Comparison of ENCODE assay signal across 7 mouse cellular contexts in genomic region chr10:99106311-99106702, GRCm38 (mm10). TPM values are rescaled to one million over a fixed set of nuclear protein-coding genes. Genes with fewer than 3 reads are reported as not detected.
DNase-seq lines count a peak whose midpoint lies in the region; ATAC-seq and TF ChIP-seq lines count a peak whose summit lies in the region.

No protein-coding gene starts in this region.

- 32% methylated on average over 8 of the region's 8 CpGs for WGBS in lung, postnatal 0 days
- WGBS in forebrain, embryonic 12.5 days: 30% methylated on average over 8 of the region's 8 CpGs
- 28% methylated on average over 8 of the region's 8 CpGs for WGBS in limb, embryonic 13.5 days
- WGBS in stomach, embryonic 14.5 days: 35% methylated on average over 8 of the region's 8 CpGs

- no peak overlapping the region for H3K9ac ChIP-seq in lung, postnatal 0 days (replicated peaks; ENCODE audit: low read depth)
- H3K9ac ChIP-seq in forebrain, embryonic 12.5 days: peak overlapping the region; percentile 87
- peak overlapping the region; percentile 88 for H3K9ac ChIP-seq in limb, embryonic 13.5 days
- H3K9ac ChIP-seq in stomach, embryonic 14.5 days (replicated peaks; ENCODE audit: low read depth, low read length): 0 out of 2 replicates have a peak overlapping the region, but pooled peaks have one; percentile 81

- TF ChIP-seq EP300 in lung, postnatal 0 days (IDR thresholded peaks at IDR 0.05): no peak

- H3K27me3 ChIP-seq in lung, postnatal 0 days (replicated peaks; ENCODE audit: insufficient read depth, low read length): no peaks in the 10 kb centered on the region
- no peaks in the 10 kb centered on the region for H3K27me3 ChIP-seq in forebrain, embryonic 12.5 days
- H3K27me3 ChIP-seq in limb, embryonic 13.5 days: no peaks in the 10 kb centered on the region
- H3K27me3 ChIP-seq in stomach, embryonic 14.5 days (ENCODE audit: control insufficient read depth, insufficient read depth, low read length): no peaks in the 10 kb centered on the region

- H3K4me3 ChIP-seq in lung, postnatal 0 days (ENCODE audit: low read depth, low read length): peak overlapping the region; percentile 86
- H3K4me3 ChIP-seq in forebrain, embryonic 12.5 days (replicated peaks): peak overlapping the region; percentile 95
- peak overlapping the region; percentile 91 for H3K4me3 ChIP-seq in limb, embryonic 13.5 days
- H3K4me3 ChIP-seq in stomach, embryonic 14.5 days (ENCODE audit: low read depth, low read length): peak overlapping the region; percentile 97

- no peaks in the 10 kb centered on the region for H3K9me3 ChIP-seq in lung, postnatal 0 days (ENCODE audit: low read length)
- H3K9me3 ChIP-seq in forebrain, embryonic 12.5 days: no peaks in the 10 kb centered on the region
- peaks cover 8% of the 10 kb centered on the region; the same call in 1 of the 2 replicates for H3K9me3 ChIP-seq in limb, embryonic 13.5 days
- H3K9me3 ChIP-seq in stomach, embryonic 14.5 days (ENCODE audit: control insufficient read depth, low read depth, low read length): no peaks in the 10 kb centered on the region

- H3K4me2 ChIP-seq in lung, postnatal 0 days (replicated peaks; ENCODE audit: low read depth, low read length): peak overlapping the region; percentile 98
- H3K4me2 ChIP-seq in forebrain, embryonic 12.5 days: peak overlapping the region; percentile 90
- H3K4me2 ChIP-seq in limb, embryonic 13.5 days (replicated peaks): peak overlapping the region; percentile 95
- peak overlapping the region; percentile 41 for H3K4me2 ChIP-seq in stomach, embryonic 14.5 days (replicated peaks; ENCODE audit: low read depth, low read length)

- DNase-seq in lung, postnatal 0 days (ENCODE audit: low spot score): no peak
- no peak for DNase-seq in lung, postnatal 10 days
- DNase-seq in thymus, adult 18-20 months: no peak
- DNase-seq in urinary bladder, postnatal 10 days (ENCODE audit: low spot score): no peak

- ATAC-seq in lung, postnatal 0 days: no peak
- ATAC-seq in forebrain, embryonic 12.5 days (ENCODE audit: low FRiP score): no peak; the same call in 1 of the 2 replicates
- ATAC-seq in limb, embryonic 13.5 days (ENCODE audit: low FRiP score, low read depth): no peak
- ATAC-seq in stomach, embryonic 14.5 days (ENCODE audit: insufficient number of reproducible peaks, insufficient read depth, low FRiP score, low read depth): no peak

- H3K27ac ChIP-seq in lung, postnatal 0 days (ENCODE audit: low read length): no peak overlapping the region
- H3K27ac ChIP-seq in forebrain, embryonic 12.5 days: no peak overlapping the region
- peak overlapping the region; percentile 87; the same call in 1 of the 2 replicates for H3K27ac ChIP-seq in limb, embryonic 13.5 days
- no peak overlapping the region for H3K27ac ChIP-seq in stomach, embryonic 14.5 days (ENCODE audit: low read length)

- H3K36me3 ChIP-seq in lung, postnatal 0 days (ENCODE audit: insufficient read depth, low read length): no peaks in the 10 kb centered on the region
- H3K36me3 ChIP-seq in forebrain, embryonic 12.5 days (replicated peaks): peaks cover 20% of the 10 kb centered on the region
- H3K36me3 ChIP-seq in limb, embryonic 13.5 days: peaks cover 20% of the 10 kb centered on the region
- peaks cover 7% of the 10 kb centered on the region; the same call in 1 of the 2 replicates for H3K36me3 ChIP-seq in stomach, embryonic 14.5 days (ENCODE audit: control insufficient read depth, insufficient read depth, low read length)

- no peak for TF ChIP-seq CTCF in lung, postnatal 0 days (IDR thresholded peaks at IDR 0.05)

- peaks cover 3% of the 10 kb centered on the region; the same call in 1 of the 2 replicates for H3K4me1 ChIP-seq in lung, postnatal 0 days (ENCODE audit: insufficient read depth, low read depth, low read length)
- H3K4me1 ChIP-seq in forebrain, embryonic 12.5 days: peaks cover 33% of the 10 kb centered on the region
- peaks cover 30% of the 10 kb centered on the region for H3K4me1 ChIP-seq in limb, embryonic 13.5 days
- peaks cover 2% of the 10 kb centered on the region; the same call in 1 of the 2 replicates for H3K4me1 ChIP-seq in stomach, embryonic 14.5 days (ENCODE audit: control insufficient read depth, insufficient read depth, low read length)

RNA-seq across cellular contexts. Expression of gene Poc1b, which starts 0.5 kb away (rescaled TPM):
- 6.1 and 6.2 TPM in 2 replicates for polyA plus RNA-seq in lung, postnatal 0 days (2015; fragmentation: Nextera tagmentation; extraction: Ambion mirVana)
- 24.6 and 25.5 TPM in 2 replicates for polyA plus RNA-seq in forebrain, embryonic 12.5 days (2016; fragmentation: Nextera tagmentation; extraction: Ambion mirVana)
- 17.6 and 22.6 TPM in 2 replicates for polyA plus RNA-seq in limb, embryonic 13.5 days (2015; fragmentation: Nextera tagmentation; extraction: Ambion mirVana)
- 24.9 and 27.4 TPM in 2 replicates for polyA plus RNA-seq in stomach, embryonic 14.5 days (2014; fragmentation: Nextera tagmentation; extraction: Ambion mirVana)

RNA-seq across cellular contexts. Expression of gene Galnt4, which starts 1.7 kb away (rescaled TPM):
- polyA plus RNA-seq in lung, postnatal 0 days (2015; fragmentation: Nextera tagmentation; extraction: Ambion mirVana): 8.0 and 8.9 TPM in 2 replicates
- polyA plus RNA-seq in forebrain, embryonic 12.5 days (2016; fragmentation: Nextera tagmentation; extraction: Ambion mirVana): 4.4 and 5.1 TPM in 2 replicates
- polyA plus RNA-seq in limb, embryonic 13.5 days (2015; fragmentation: Nextera tagmentation; extraction: Ambion mirVana): 8.9 and 10.1 TPM in 2 replicates
- 27.1 and 31.5 TPM in 2 replicates for polyA plus RNA-seq in stomach, embryonic 14.5 days (2014; fragmentation: Nextera tagmentation; extraction: Ambion mirVana)

RNA-seq across cellular contexts. Expression of gene Phxr2, which starts 19.8 kb away (rescaled TPM):
- not detected in 2 replicates for polyA plus RNA-seq in lung, postnatal 0 days (2015; fragmentation: Nextera tagmentation; extraction: Ambion mirVana)
- not detected in 2 replicates for polyA plus RNA-seq in forebrain, embryonic 12.5 days (2016; fragmentation: Nextera tagmentation; extraction: Ambion mirVana)
- not detected in 2 replicates for polyA plus RNA-seq in limb, embryonic 13.5 days (2015; fragmentation: Nextera tagmentation; extraction: Ambion mirVana)
- polyA plus RNA-seq in stomach, embryonic 14.5 days (2014; fragmentation: Nextera tagmentation; extraction: Ambion mirVana): not detected in 2 replicates

Comparison
In these comparisons a context has a peak if more than half of its experiments do, and no peak if none do; other contexts are left out.
1. H3K4me2 ChIP-seq: peak in every context shown above with its lines; median percentile 98 in lung, postnatal 0 days; 95 in limb, embryonic 13.5 days; 90 in forebrain, embryonic 12.5 days; 41 in stomach, embryonic 14.5 days.